Mouse (Mus musculus): Measurements from ENCODE around the gene Mrps12. TPM values are rescaled to one million over a fixed set of nuclear protein-coding genes. Genes with fewer than 3 reads are reported as not detected.
A peak's percentile ranks its signal among the peaks of the same experiment; 100 is the strongest.

Mrps12 gene
- polyA plus RNA-seq, 1 experiment from 2014 or later = 132 TPM

GRCm38 (mm10) chr7:28722079-28722478 is 19.5 kb downstream of the Mrps12 start:
- peaks cover 13% of the 10 kb centered on the region for H3K4me1 ChIP-seq
- H3K4me2 ChIP-seq = no peak overlapping the region
- no peak for ATAC-seq (ENCODE audit: insufficient number of reproducible peaks, insufficient read depth, low FRiP score, low TSS enrichment, low read depth)
- no peaks in the 10 kb centered on the region for H3K27me3 ChIP-seq
- no peak overlapping the region for H3K4me3 ChIP-seq
- H3K27ac ChIP-seq = no peak overlapping the region
- no peaks in the 10 kb centered on the region for H3K9me3 ChIP-seq
- no peak overlapping the region for H3K9ac ChIP-seq
- 93% methylated on average over 7 of the region's 7 CpGs for WGBS
- peaks cover 13% of the 10 kb centered on the region for H3K36me3 ChIP-seq

- no peak for ATAC-seq (ENCODE audit: insufficient number of reproducible peaks, insufficient read depth, low FRiP score, low TSS enrichment, low read depth)
- Histone ChIP-seq H3K4me1 (peaks cover 13% of the 10 kb centered on the region), H3K27me3 (no peaks in the 10 kb centered on the region), H3K9me3 (no peaks in the 10 kb centered on the region), H3K4me2 (no peak overlapping the region), H3K36me3 (peaks cover 13% of the 10 kb centered on the region), H3K4me3 (no peak overlapping the region), H3K9ac (no peak overlapping the region), H3K27ac (no peak overlapping the region; the same call in 1 of the 2 replicates)
- WGBS = 51% methylated on average over 3 of the region's 3 CpGs
Measured at GRCm38 (mm10) chr7:28720753-28721537, 20.7 kb downstream of the Mrps12 start.

GRCm38 (mm10) chr7:28719650-28720049 is 22.0 kb downstream of the Mrps12 start:
- H3K27ac ChIP-seq = no peak overlapping the region
- H3K4me2 ChIP-seq = no peak overlapping the region
- peaks cover 5% of the 10 kb centered on the region for H3K36me3 ChIP-seq
- no peak overlapping the region for H3K9ac ChIP-seq
- 76% methylated on average over 2 of the region's 2 CpGs for WGBS
- no peaks in the 10 kb centered on the region for H3K9me3 ChIP-seq
- H3K27me3 ChIP-seq = no peaks in the 10 kb centered on the region
- no peak overlapping the region for H3K4me3 ChIP-seq
- ATAC-seq (ENCODE audit: insufficient number of reproducible peaks, insufficient read depth, low FRiP score, low TSS enrichment, low read depth) = no peak
- H3K4me1 ChIP-seq = peaks cover 18% of the 10 kb centered on the region

- H3K4me2 ChIP-seq = no peak overlapping the region
- H3K27ac ChIP-seq = no peak overlapping the region
- no peak overlapping the region for H3K4me3 ChIP-seq
- peaks cover 23% of the 10 kb centered on the region for H3K4me1 ChIP-seq
- H3K27me3 ChIP-seq = no peaks in the 10 kb centered on the region
- H3K9ac ChIP-seq = no peak overlapping the region
- no peaks in the 10 kb centered on the region for H3K9me3 ChIP-seq
- ATAC-seq (ENCODE audit: insufficient number of reproducible peaks, insufficient read depth, low FRiP score, low TSS enrichment, low read depth) = no peak
- peaks cover under 1% of the 10 kb centered on the region; the same call in 1 of the 2 replicates for H3K36me3 ChIP-seq
- 48% methylated on average over 4 of the region's 4 CpGs for WGBS
Measured at GRCm38 (mm10) chr7:28719159-28719558, 22.5 kb downstream of the Mrps12 start.

- Histone ChIP-seq H3K27me3 (no peaks in the 10 kb centered on the region), H3K9me3 (no peaks in the 10 kb centered on the region), H3K27ac (no peak overlapping the region), H3K4me1 (peaks cover 23% of the 10 kb centered on the region), H3K4me3 (peak overlapping the region; percentile 52), H3K4me2 (peak overlapping the region; percentile 67), H3K9ac (no peak overlapping the region), H3K36me3 (no peaks in the 10 kb centered on the region)
- WGBS = 67% methylated on average over 10 of the region's 10 CpGs
- no peak for ATAC-seq (ENCODE audit: insufficient number of reproducible peaks, insufficient read depth, low FRiP score, low TSS enrichment, low read depth)
Measured at GRCm38 (mm10) chr7:28717726-28718125, 23.9 kb downstream of the Mrps12 start.

GRCm38 (mm10) chr7:28716590-28717281 is 24.9 kb downstream of the Mrps12 start, which contains the start of gene Fbxo17:
TSS of gene Fbxo17 (plus strand) at chr7:28716804.
- Histone ChIP-seq H3K9me3 (no peaks in the 10 kb centered on the region), H3K4me2 (peak within 1 kb of the TSS; percentile 67), H3K4me3 (peak within 1 kb of the TSS; percentile 52), H3K9ac (peak within 1 kb of the TSS; percentile 77), H3K27me3 (no peaks in the 10 kb centered on the region), H3K36me3 (no peaks in the 10 kb centered on the region), H3K4me1 (peaks cover 23% of the 10 kb centered on the region), H3K27ac (peak within 1 kb of the TSS; percentile 87)
- WGBS = 1% methylated on average over 36 of the region's 36 CpGs
- peak; percentile 73 for ATAC-seq (ENCODE audit: insufficient number of reproducible peaks, insufficient read depth, low FRiP score, low TSS enrichment, low read depth)

- H3K27ac ChIP-seq = no peak overlapping the region
- H3K4me2 ChIP-seq = peak overlapping the region; percentile 67; the same call in 1 of the 2 replicates
- no peak overlapping the region for H3K4me3 ChIP-seq
- no peak overlapping the region for H3K9ac ChIP-seq
- H3K36me3 ChIP-seq = no peaks in the 10 kb centered on the region
- no peaks in the 10 kb centered on the region for H3K27me3 ChIP-seq
- WGBS = 94% methylated on average over 2 of the region's 2 CpGs
- ATAC-seq (ENCODE audit: insufficient number of reproducible peaks, insufficient read depth, low FRiP score, low TSS enrichment, low read depth) = no peak
- H3K9me3 ChIP-seq = no peaks in the 10 kb centered on the region
- peaks cover 23% of the 10 kb centered on the region for H3K4me1 ChIP-seq
Measured at GRCm38 (mm10) chr7:28715598-28715997, 26.0 kb downstream of the Mrps12 start.

GRCm38 (mm10) chr7:28714667-28715066 is 27.0 kb downstream of the Mrps12 start:
- H3K4me3 ChIP-seq = no peak overlapping the region
- 73% methylated on average over 5 of the region's 5 CpGs for WGBS
- H3K4me2 ChIP-seq = no peak overlapping the region
- no peaks in the 10 kb centered on the region for H3K36me3 ChIP-seq
- no peaks in the 10 kb centered on the region for H3K27me3 ChIP-seq
- ATAC-seq (ENCODE audit: insufficient number of reproducible peaks, insufficient read depth, low FRiP score, low TSS enrichment, low read depth) = no peak
- H3K9ac ChIP-seq = no peak overlapping the region
- 0 out of 2 replicates have a peak overlapping the region, but pooled peaks have one; percentile 28 for H3K27ac ChIP-seq
- peaks cover 23% of the 10 kb centered on the region for H3K4me1 ChIP-seq
- no peaks in the 10 kb centered on the region for H3K9me3 ChIP-seq

- Histone ChIP-seq H3K9ac (no peak overlapping the region), H3K36me3 (no peaks in the 10 kb centered on the region), H3K27me3 (no peaks in the 10 kb centered on the region), H3K9me3 (no peaks in the 10 kb centered on the region), H3K4me3 (no peak overlapping the region), H3K27ac (no peak overlapping the region), H3K4me2 (no peak overlapping the region), H3K4me1 (peaks cover 10% of the 10 kb centered on the region)
- WGBS = 61% methylated on average over 3 of the region's 3 CpGs
- no peak for ATAC-seq (ENCODE audit: insufficient number of reproducible peaks, insufficient read depth, low FRiP score, low TSS enrichment, low read depth)
Measured at GRCm38 (mm10) chr7:28710962-28711361, 30.7 kb downstream of the Mrps12 start.

- Histone ChIP-seq H3K27ac (no peak overlapping the region), H3K4me1 (peaks cover 3% of the 10 kb centered on the region), H3K9me3 (no peaks in the 10 kb centered on the region), H3K9ac (no peak overlapping the region), H3K36me3 (no peaks in the 10 kb centered on the region), H3K27me3 (no peaks in the 10 kb centered on the region), H3K4me2 (no peak overlapping the region), H3K4me3 (no peak overlapping the region)
- no peak for ATAC-seq (ENCODE audit: insufficient number of reproducible peaks, insufficient read depth, low FRiP score, low TSS enrichment, low read depth)
Measured at GRCm38 (mm10) chr7:28709454-28709853, 32.2 kb downstream of the Mrps12 start.

GRCm38 (mm10) chr7:28702601-28703143 is 38.9 kb downstream of the Mrps12 start:
- H3K9ac ChIP-seq = no peak overlapping the region
- H3K9me3 ChIP-seq = peaks cover 6% of the 10 kb centered on the region; the same call in 1 of the 2 replicates
- ATAC-seq (ENCODE audit: insufficient number of reproducible peaks, insufficient read depth, low FRiP score, low TSS enrichment, low read depth) = no peak
- H3K4me2 ChIP-seq = no peak overlapping the region
- no peaks in the 10 kb centered on the region for H3K36me3 ChIP-seq
- H3K4me1 ChIP-seq = no peaks in the 10 kb centered on the region
- 74% methylated on average over 9 of the region's 9 CpGs for WGBS
- H3K27ac ChIP-seq = no peak overlapping the region
- no peaks in the 10 kb centered on the region for H3K27me3 ChIP-seq
- no peak overlapping the region for H3K4me3 ChIP-seq
